Mouse (Mus musculus): ENCODE data around the gene Ccl22. TPM values are rescaled to one million over a fixed set of nuclear protein-coding genes. Genes with fewer than 3 reads are reported as not detected.

The Ccl22 gene
- polyA plus RNA-seq, 1 experiment = not detected

- Histone ChIP-seq H3ac (ENCODE audit: control insufficient read depth, insufficient read length, low read depth) (no peak overlapping the region), H3K36me3 (ENCODE audit: control insufficient read depth, insufficient read depth) (peaks cover 9% of the 10 kb centered on the region), H3K79me2 (ENCODE audit: control insufficient read depth, insufficient read depth) (peaks cover 40% of the 10 kb centered on the region), H3K27me3 (ENCODE audit: control insufficient read depth, insufficient read depth, insufficient read length) (no peaks in the 10 kb centered on the region), H3K79me3 (ENCODE audit: low read depth) (peaks cover 5% of the 10 kb centered on the region), H3K4me3 (ENCODE audit: insufficient read depth, poor library complexity, severe bottlenecking) (no peak overlapping the region)
- TF ChIP-seq CTCF (IDR thresholded peaks at IDR 0.05; ENCODE audit: control insufficient read depth, insufficient read depth, insufficient read length) (no peak), USF1 (IDR thresholded peaks at IDR 0.05; ENCODE audit: low read depth) (no peak), FOSL1 (IDR thresholded peaks at IDR 0.05; ENCODE audit: insufficient read depth, low read length, poor library complexity, severe bottlenecking) (no peak), MAX (IDR thresholded peaks at IDR 0.05) (no peak), MYOG (IDR thresholded peaks at IDR 0.05; ENCODE audit: control insufficient read depth, extremely low read depth, insufficient read length) (no peak), CEBPB (IDR thresholded peaks at IDR 0.05; ENCODE audit: low read depth) (no peak), MYOD1 (IDR thresholded peaks at IDR 0.05; ENCODE audit: control insufficient read depth, insufficient read length, low read depth) (no peak)
These were observed 31.0 kb downstream of the Ccl22 start for GRCm38 (mm10) chr8:94776346-94776745.

DNA sequence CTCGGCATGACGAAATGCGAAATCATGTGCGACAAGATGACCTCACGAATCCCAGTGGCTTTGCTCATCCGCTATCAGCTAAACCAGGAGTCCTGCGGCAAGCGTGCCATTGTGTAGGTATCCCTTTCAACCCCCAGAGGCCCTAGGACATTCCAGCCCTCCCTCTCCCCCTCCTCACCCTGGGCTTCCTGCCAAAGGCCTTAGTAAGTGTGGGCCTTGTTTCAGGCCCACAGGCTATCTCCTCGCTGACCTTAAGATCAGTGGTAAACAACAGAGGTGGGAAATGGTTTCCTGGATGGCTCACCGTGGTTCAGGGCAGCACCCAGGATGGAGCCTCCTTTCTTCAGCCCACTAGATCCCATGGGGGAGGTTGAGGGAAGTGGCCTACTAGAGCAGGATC, 32.6 kb downstream of the Ccl22 start:
- no peak overlapping the region for H3K4me3 ChIP-seq (ENCODE audit: insufficient read depth, poor library complexity, severe bottlenecking)
- TF ChIP-seq MAX (IDR thresholded peaks at IDR 0.05) (no peak), MYOG (IDR thresholded peaks at IDR 0.05; ENCODE audit: control insufficient read depth, extremely low read depth, insufficient read length) (no peak), USF1 (IDR thresholded peaks at IDR 0.05; ENCODE audit: low read depth) (no peak), FOSL1 (IDR thresholded peaks at IDR 0.05; ENCODE audit: insufficient read depth, low read length, poor library complexity, severe bottlenecking) (no peak), CEBPB (IDR thresholded peaks at IDR 0.05; ENCODE audit: low read depth) (no peak), MYOD1 (IDR thresholded peaks at IDR 0.05; ENCODE audit: control insufficient read depth, insufficient read length, low read depth) (no peak), CTCF (IDR thresholded peaks at IDR 0.05; ENCODE audit: control insufficient read depth, insufficient read depth, insufficient read length) (no peak)
- H3K36me3 ChIP-seq (ENCODE audit: control insufficient read depth, insufficient read depth) = peaks cover 9% of the 10 kb centered on the region
- no peaks in the 10 kb centered on the region for H3K27me3 ChIP-seq (ENCODE audit: control insufficient read depth, insufficient read depth, insufficient read length)
- H3K79me2 ChIP-seq (ENCODE audit: control insufficient read depth, insufficient read depth) = peaks cover 30% of the 10 kb centered on the region
- no peak overlapping the region for H3ac ChIP-seq (ENCODE audit: control insufficient read depth, insufficient read length, low read depth)
- peaks cover 5% of the 10 kb centered on the region for H3K79me3 ChIP-seq (ENCODE audit: low read depth)

- TF ChIP-seq MAX (IDR thresholded peaks at IDR 0.05) (no peak), MYOG (IDR thresholded peaks at IDR 0.05; ENCODE audit: control insufficient read depth, extremely low read depth, insufficient read length) (no peak), FOSL1 (IDR thresholded peaks at IDR 0.05; ENCODE audit: insufficient read depth, low read length, poor library complexity, severe bottlenecking) (no peak), USF1 (IDR thresholded peaks at IDR 0.05; ENCODE audit: low read depth) (no peak), CTCF (IDR thresholded peaks at IDR 0.05; ENCODE audit: control insufficient read depth, insufficient read depth, insufficient read length) (no peak), MYOD1 (IDR thresholded peaks at IDR 0.05; ENCODE audit: control insufficient read depth, insufficient read length, low read depth) (no peak), CEBPB (IDR thresholded peaks at IDR 0.05; ENCODE audit: low read depth) (no peak)
- peaks cover 5% of the 10 kb centered on the region for H3K79me3 ChIP-seq (ENCODE audit: low read depth)
- no peak overlapping the region for H3K4me3 ChIP-seq (ENCODE audit: insufficient read depth, poor library complexity, severe bottlenecking)
- no peaks in the 10 kb centered on the region for H3K27me3 ChIP-seq (ENCODE audit: control insufficient read depth, insufficient read depth, insufficient read length)
- no peak overlapping the region for H3ac ChIP-seq (ENCODE audit: control insufficient read depth, insufficient read length, low read depth)
- H3K79me2 ChIP-seq (ENCODE audit: control insufficient read depth, insufficient read depth) = peaks cover 26% of the 10 kb centered on the region
- H3K36me3 ChIP-seq (ENCODE audit: control insufficient read depth, insufficient read depth) = peaks cover 9% of the 10 kb centered on the region
These were observed 33.1 kb downstream of the Ccl22 start for GRCm38 (mm10) chr8:94778473-94778872.

DNA sequence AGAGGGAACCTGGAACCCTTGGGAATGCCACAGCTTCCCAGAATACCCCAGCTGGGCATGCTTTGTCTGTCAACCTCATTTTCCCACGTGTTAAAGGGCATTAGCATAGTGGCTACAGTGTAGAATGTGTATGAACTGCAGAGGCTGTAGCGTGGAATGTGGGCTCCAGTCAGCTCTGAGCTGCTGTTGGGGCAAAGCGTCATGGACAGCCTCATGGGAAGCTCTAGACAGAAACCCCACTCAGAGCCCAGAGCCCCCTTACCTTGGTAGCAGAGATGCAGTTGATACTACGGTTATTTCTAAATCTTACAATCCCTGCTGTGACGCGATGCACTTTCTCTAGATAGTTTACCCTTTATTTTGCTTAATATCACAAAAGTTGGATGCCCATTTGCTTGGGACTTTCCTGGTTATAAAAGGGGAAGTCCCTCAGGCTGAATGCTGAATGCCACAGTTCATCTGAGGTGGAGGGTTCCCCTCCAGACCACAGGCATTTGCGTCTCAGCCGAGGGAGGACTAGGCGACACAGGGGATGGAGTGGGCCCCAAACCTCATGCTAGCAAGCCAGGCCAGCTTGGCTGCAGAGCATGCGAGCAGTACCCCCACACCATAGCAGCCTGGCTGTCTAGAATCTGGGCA, 33.6 kb downstream of the Ccl22 start:
- Histone ChIP-seq H3K79me2 (ENCODE audit: control insufficient read depth, insufficient read depth) (peaks cover 21% of the 10 kb centered on the region), H3K27me3 (ENCODE audit: control insufficient read depth, insufficient read depth, insufficient read length) (no peaks in the 10 kb centered on the region)
- TF ChIP-seq FOSL1 (IDR thresholded peaks at IDR 0.05; ENCODE audit: insufficient read depth, low read length, poor library complexity, severe bottlenecking) (no peak), CEBPB (IDR thresholded peaks at IDR 0.05; ENCODE audit: low read depth) (no peak), MYOG (IDR thresholded peaks at IDR 0.05; ENCODE audit: control insufficient read depth, extremely low read depth, insufficient read length) (no peak), CTCF (IDR thresholded peaks at IDR 0.05; ENCODE audit: control insufficient read depth, insufficient read depth, insufficient read length) (no peak), MYOD1 (IDR thresholded peaks at IDR 0.05; ENCODE audit: control insufficient read depth, insufficient read length, low read depth) (no peak), MAX (IDR thresholded peaks at IDR 0.05) (no peak), USF1 (IDR thresholded peaks at IDR 0.05; ENCODE audit: low read depth) (no peak)

GRCm38 (mm10) chr8:94779534-94780294, 34.3 kb downstream of the Ccl22 start:
- Histone ChIP-seq H3K79me2 (ENCODE audit: control insufficient read depth, insufficient read depth) (peaks cover 14% of the 10 kb centered on the region), H3K27me3 (ENCODE audit: control insufficient read depth, insufficient read depth, insufficient read length) (no peaks in the 10 kb centered on the region), H3K4me3 (ENCODE audit: insufficient read depth, poor library complexity, severe bottlenecking) (no peak overlapping the region), H3K36me3 (ENCODE audit: control insufficient read depth, insufficient read depth) (peaks cover 9% of the 10 kb centered on the region), H3ac (ENCODE audit: control insufficient read depth, insufficient read length, low read depth) (no peak overlapping the region), H3K79me3 (ENCODE audit: low read depth) (peaks cover 2% of the 10 kb centered on the region)
- TF ChIP-seq USF1 (IDR thresholded peaks at IDR 0.05; ENCODE audit: low read depth) (no peak), MYOG (IDR thresholded peaks at IDR 0.05; ENCODE audit: control insufficient read depth, extremely low read depth, insufficient read length) (no peak), CEBPB (IDR thresholded peaks at IDR 0.05; ENCODE audit: low read depth) (no peak), FOSL1 (IDR thresholded peaks at IDR 0.05; ENCODE audit: insufficient read depth, low read length, poor library complexity, severe bottlenecking) (no peak), CTCF (IDR thresholded peaks at IDR 0.05; ENCODE audit: control insufficient read depth, insufficient read depth, insufficient read length) (no peak), MYOD1 (IDR thresholded peaks at IDR 0.05; ENCODE audit: control insufficient read depth, insufficient read length, low read depth) (no peak), MAX (IDR thresholded peaks at IDR 0.05) (no peak)

More for the DNA sequence above, 33.6 kb downstream of the Ccl22 start:
- Histone ChIP-seq H3K79me3 (ENCODE audit: low read depth) (peaks cover 4% of the 10 kb centered on the region), H3ac (ENCODE audit: control insufficient read depth, insufficient read length, low read depth) (no peak overlapping the region), H3K36me3 (ENCODE audit: control insufficient read depth, insufficient read depth) (peaks cover 9% of the 10 kb centered on the region), H3K4me3 (ENCODE audit: insufficient read depth, poor library complexity, severe bottlenecking) (no peak overlapping the region)
